Mouse (Mus musculus): Measurements from ENCODE around the gene Prss44.

Prss44 gene

GRCm38 (mm10) chr9:110825832-110826231 lies 12.0 kb downstream of the Prss44 start:
- intact Hi-C loops (cut with DNase I): no loop called here

- intact Hi-C loops (cut with DNase I): no loop called here
Observed at GRCm38 (mm10) chr9:110826390-110826789, 12.6 kb downstream of the Prss44 start, which contains the start of gene Prss43. Prss43 (plus strand) TSS chr9:110826690.

- intact Hi-C loops (cut with DNase I): no loop called here
Observed at GRCm38 (mm10) chr9:110833021-110833420, 19.2 kb downstream of the Prss44 start.

GRCm38 (mm10) chr9:110834411-110834810 lies 20.6 kb downstream of the Prss44 start, which contains the start of gene Prss45:
Prss45 (plus strand) TSS chr9:110834588.
- intact Hi-C loops (cut with DNase I): no loop called here

GRCm38 (mm10) chr9:110834961-110835360 lies 21.2 kb downstream of the Prss44 start:
- intact Hi-C loops (cut with DNase I): no loop called here

GRCm38 (mm10) chr9:110836112-110836511 lies 22.3 kb downstream of the Prss44 start:
- intact Hi-C loops (cut with DNase I): no loop called here

GRCm38 (mm10) chr9:110840905-110841304 lies 27.1 kb downstream of the Prss44 start:
- intact Hi-C loops (cut with DNase I): no loop called here

- intact Hi-C loops (cut with DNase I): no loop called here
Observed at GRCm38 (mm10) chr9:110841438-110841837, 27.6 kb downstream of the Prss44 start.

- intact Hi-C loops (cut with DNase I): no loop called here
Observed at GRCm38 (mm10) chr9:110844206-110844605, 30.4 kb downstream of the Prss44 start, which contains the start of gene Prss46. Prss46 (plus strand) TSS chr9:110844506.

- intact Hi-C loops (cut with DNase I): no loop called here
Observed at GRCm38 (mm10) chr9:110849162-110849561, 35.4 kb downstream of the Prss44 start.

GRCm38 (mm10) chr9:110855903-110856302 lies 42.1 kb downstream of the Prss44 start:
- intact Hi-C loops (cut with DNase I): no loop called here

GRCm38 (mm10) chr9:110856920-110857319 lies 43.1 kb downstream of the Prss44 start:
- intact Hi-C loops (cut with DNase I): no loop called here

- intact Hi-C loops (cut with DNase I): no loop called here
Observed at GRCm38 (mm10) chr9:110857781-110858472, 44.1 kb downstream of the Prss44 start, which contains the start of gene Prss50. Prss50 (plus strand) TSS chr9:110857967.

- intact Hi-C loops (cut with DNase I): no loop called here
Observed at GRCm38 (mm10) chr9:110858523-110858922, 44.7 kb downstream of the Prss44 start.

- intact Hi-C loops (cut with DNase I): no loop called here
Observed at GRCm38 (mm10) chr9:110858967-110859596, 45.3 kb downstream of the Prss44 start.

GRCm38 (mm10) chr9:110871030-110871429 lies 57.2 kb downstream of the Prss44 start:
- intact Hi-C loops (cut with DNase I): loop anchor here (5.0 kb wide), 3 partner anchors 89 to 234 kb away; no protein-coding TSS in a partner anchor
